Mouse (Mus musculus): Measurements from ENCODE around the gene Fam172a. TPM values are rescaled to one million over a fixed set of nuclear protein-coding genes. Genes with fewer than 3 reads are reported as not detected.

Gene Fam172a
- polyA plus RNA-seq, 1 experiment from 2014 or later: 37.8 TPM

GRCm38 (mm10) chr13:77991189-77991886 is 289.5 kb downstream of the Fam172a start:
- Histone ChIP-seq H3K27me3 (ENCODE audit: control insufficient read depth, insufficient read depth, low read length) (no peaks in the 10 kb centered on the region), H3K4me1 (ENCODE audit: control insufficient read depth, insufficient read depth, low read length) (no peaks in the 10 kb centered on the region), H3K27ac (ENCODE audit: low read depth, low read length) (no peak overlapping the region), H3K4me2 (ENCODE audit: low read depth, low read length) (no peak overlapping the region), H3K9ac (replicated peaks; ENCODE audit: low read depth, low read length) (no peak overlapping the region), H3K36me3 (ENCODE audit: control insufficient read depth, insufficient read depth, low read length) (no peaks in the 10 kb centered on the region), H3K4me3 (ENCODE audit: low read depth, low read length) (no peak overlapping the region), H3K9me3 (ENCODE audit: control insufficient read depth, low read length) (no peaks in the 10 kb centered on the region)
- no peak for ATAC-seq (ENCODE audit: low read depth)
- 81% methylated on average over 5 of the region's 5 CpGs for WGBS

DNA sequence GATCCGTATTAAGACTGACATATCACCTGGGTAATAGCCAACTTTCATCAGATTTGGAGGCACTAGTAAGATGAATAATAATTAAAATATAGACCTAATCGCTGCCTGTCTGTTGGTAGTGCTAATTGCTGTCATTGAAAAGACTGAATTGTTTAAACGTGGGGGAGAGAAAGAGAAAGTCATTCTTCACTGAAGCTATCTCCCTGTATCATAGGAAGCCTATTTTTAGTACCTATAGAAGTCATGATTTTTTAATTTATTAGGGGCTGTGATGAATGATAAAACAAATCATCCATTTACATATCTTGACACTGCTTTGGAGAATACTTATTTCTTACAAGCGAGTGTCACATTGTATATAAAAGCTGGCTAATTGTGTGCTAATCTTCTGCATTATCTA is 302.8 kb downstream of the Fam172a start:
- ATAC-seq (ENCODE audit: low read depth): no peak
- WGBS: 63% methylated on average over 4 of the region's 4 CpGs

GRCm38 (mm10) chr13:78005344-78005743 is 303.5 kb downstream of the Fam172a start:
- Histone ChIP-seq H3K4me2 (ENCODE audit: low read depth, low read length) (no peak overlapping the region), H3K36me3 (ENCODE audit: control insufficient read depth, insufficient read depth, low read length) (no peaks in the 10 kb centered on the region), H3K27me3 (ENCODE audit: control insufficient read depth, insufficient read depth, low read length) (no peaks in the 10 kb centered on the region), H3K4me3 (ENCODE audit: low read depth, low read length) (no peak overlapping the region), H3K4me1 (ENCODE audit: control insufficient read depth, insufficient read depth, low read length) (no peaks in the 10 kb centered on the region), H3K9me3 (ENCODE audit: control insufficient read depth, low read length) (no peaks in the 10 kb centered on the region), H3K27ac (ENCODE audit: low read depth, low read length) (no peak overlapping the region), H3K9ac (replicated peaks; ENCODE audit: low read depth, low read length) (no peak overlapping the region)
- 10% methylated on average over 3 of the region's 3 CpGs for WGBS
- ATAC-seq (ENCODE audit: low read depth): no peak; the same call in 1 of the 2 replicates

More for the DNA sequence above, 302.8 kb downstream of the Fam172a start:
- Histone ChIP-seq H3K4me2 (ENCODE audit: low read depth, low read length) (no peak overlapping the region), H3K27me3 (ENCODE audit: control insufficient read depth, insufficient read depth, low read length) (no peaks in the 10 kb centered on the region), H3K9ac (replicated peaks; ENCODE audit: low read depth, low read length) (no peak overlapping the region), H3K27ac (ENCODE audit: low read depth, low read length) (no peak overlapping the region), H3K36me3 (ENCODE audit: control insufficient read depth, insufficient read depth, low read length) (no peaks in the 10 kb centered on the region), H3K4me1 (ENCODE audit: control insufficient read depth, insufficient read depth, low read length) (no peaks in the 10 kb centered on the region), H3K4me3 (ENCODE audit: low read depth, low read length) (no peak overlapping the region), H3K9me3 (ENCODE audit: control insufficient read depth, low read length) (no peaks in the 10 kb centered on the region)

- Histone ChIP-seq H3K36me3 (ENCODE audit: control insufficient read depth, insufficient read depth, low read length) (no peaks in the 10 kb centered on the region), H3K27me3 (ENCODE audit: control insufficient read depth, insufficient read depth, low read length) (no peaks in the 10 kb centered on the region), H3K4me2 (ENCODE audit: low read depth, low read length) (no peak overlapping the region), H3K9ac (replicated peaks; ENCODE audit: low read depth, low read length) (no peak overlapping the region), H3K27ac (ENCODE audit: low read depth, low read length) (no peak overlapping the region), H3K4me3 (ENCODE audit: low read depth, low read length) (no peak overlapping the region), H3K9me3 (ENCODE audit: control insufficient read depth, low read length) (no peaks in the 10 kb centered on the region), H3K4me1 (ENCODE audit: control insufficient read depth, insufficient read depth, low read length) (no peaks in the 10 kb centered on the region)
- 93% methylated on average over 1 of the region's 1 CpGs for WGBS
- no peak for ATAC-seq (ENCODE audit: low read depth)
Observed at GRCm38 (mm10) chr13:78010176-78010575, 308.3 kb downstream of the Fam172a start.

- no peaks in the 10 kb centered on the region for H3K36me3 ChIP-seq (ENCODE audit: control insufficient read depth, insufficient read depth, low read length)
- no peak for ATAC-seq (ENCODE audit: low read depth)
- 51% methylated on average over 15 of the region's 15 CpGs for WGBS
- no peak within 1 kb of the TSS for H3K4me3 ChIP-seq (ENCODE audit: low read depth, low read length)
- no peak within 1 kb of the TSS for H3K9ac ChIP-seq (replicated peaks; ENCODE audit: low read depth, low read length)
- no peaks in the 10 kb centered on the region for H3K9me3 ChIP-seq (ENCODE audit: control insufficient read depth, low read length)
- H3K27me3 ChIP-seq (ENCODE audit: control insufficient read depth, insufficient read depth, low read length): no peaks in the 10 kb centered on the region
- H3K4me1 ChIP-seq (ENCODE audit: control insufficient read depth, insufficient read depth, low read length): no peaks in the 10 kb centered on the region
- H3K4me2 ChIP-seq (ENCODE audit: low read depth, low read length): no peak within 1 kb of the TSS
- no peak within 1 kb of the TSS for H3K27ac ChIP-seq (ENCODE audit: low read depth, low read length)
Observed at GRCm38 (mm10) chr13:78024683-78025294, 323.0 kb downstream of the Fam172a start, which contains the start of gene Pou5f2. Gene Pou5f2 (plus strand): TSS chr13:78024902.

- H3K27ac ChIP-seq (ENCODE audit: low read depth, low read length): no peak overlapping the region
- H3K4me2 ChIP-seq (ENCODE audit: low read depth, low read length): no peak overlapping the region
- no peak overlapping the region for H3K4me3 ChIP-seq (ENCODE audit: low read depth, low read length)
- WGBS: 36% methylated on average over 1 of the region's 1 CpGs
- no peak overlapping the region for H3K9ac ChIP-seq (replicated peaks; ENCODE audit: low read depth, low read length)
- no peaks in the 10 kb centered on the region for H3K36me3 ChIP-seq (ENCODE audit: control insufficient read depth, insufficient read depth, low read length)
- no peaks in the 10 kb centered on the region for H3K9me3 ChIP-seq (ENCODE audit: control insufficient read depth, low read length)
- H3K27me3 ChIP-seq (ENCODE audit: control insufficient read depth, insufficient read depth, low read length): no peaks in the 10 kb centered on the region
- no peaks in the 10 kb centered on the region for H3K4me1 ChIP-seq (ENCODE audit: control insufficient read depth, insufficient read depth, low read length)
- no peak for ATAC-seq (ENCODE audit: low read depth)
Observed at GRCm38 (mm10) chr13:78032821-78033220, 331.0 kb downstream of the Fam172a start.

DNA sequence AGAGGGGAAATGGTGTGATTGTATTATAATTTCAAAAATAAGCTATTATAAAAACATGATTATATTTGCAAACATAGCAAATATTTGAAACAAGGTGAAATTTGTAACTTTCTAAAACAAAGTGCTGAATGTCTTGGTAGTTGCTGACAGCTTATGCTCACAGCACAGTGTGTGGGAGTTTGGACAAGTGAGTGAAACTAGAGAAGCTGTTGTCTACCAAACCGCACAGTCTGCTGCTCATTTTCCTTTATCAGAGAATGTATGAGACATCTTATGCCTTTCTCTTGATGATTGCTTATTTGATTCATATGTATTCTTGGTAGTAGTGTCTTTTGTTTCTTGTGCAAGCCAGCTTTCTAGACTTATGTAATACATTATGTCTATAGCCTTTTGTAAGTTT is 335.4 kb downstream of the Fam172a start:
- no peaks in the 10 kb centered on the region for H3K27me3 ChIP-seq (ENCODE audit: control insufficient read depth, insufficient read depth, low read length)
- H3K4me1 ChIP-seq (ENCODE audit: control insufficient read depth, insufficient read depth, low read length): no peaks in the 10 kb centered on the region
- ATAC-seq (ENCODE audit: low read depth): no peak
- no peak overlapping the region for H3K4me2 ChIP-seq (ENCODE audit: low read depth, low read length)
- WGBS: 86% methylated on average over 1 of the region's 1 CpGs
- H3K9ac ChIP-seq (replicated peaks; ENCODE audit: low read depth, low read length): no peak overlapping the region
- H3K36me3 ChIP-seq (ENCODE audit: control insufficient read depth, insufficient read depth, low read length): no peaks in the 10 kb centered on the region
- no peak overlapping the region for H3K27ac ChIP-seq (ENCODE audit: low read depth, low read length)
- no peaks in the 10 kb centered on the region for H3K9me3 ChIP-seq (ENCODE audit: control insufficient read depth, low read length)
- H3K4me3 ChIP-seq (ENCODE audit: low read depth, low read length): no peak overlapping the region

- H3K4me2 ChIP-seq (ENCODE audit: low read depth, low read length): no peak overlapping the region
- H3K27me3 ChIP-seq (ENCODE audit: control insufficient read depth, insufficient read depth, low read length): no peaks in the 10 kb centered on the region
- no peaks in the 10 kb centered on the region for H3K4me1 ChIP-seq (ENCODE audit: control insufficient read depth, insufficient read depth, low read length)
- WGBS: 70% methylated on average over 6 of the region's 6 CpGs
- no peaks in the 10 kb centered on the region for H3K36me3 ChIP-seq (ENCODE audit: control insufficient read depth, insufficient read depth, low read length)
- H3K4me3 ChIP-seq (ENCODE audit: low read depth, low read length): no peak overlapping the region
- no peak; the same call in 1 of the 2 replicates for ATAC-seq (ENCODE audit: low read depth)
- no peak overlapping the region for H3K27ac ChIP-seq (ENCODE audit: low read depth, low read length)
- no peaks in the 10 kb centered on the region for H3K9me3 ChIP-seq (ENCODE audit: control insufficient read depth, low read length)
- H3K9ac ChIP-seq (replicated peaks; ENCODE audit: low read depth, low read length): no peak overlapping the region
Observed at GRCm38 (mm10) chr13:78043203-78043602, 341.4 kb downstream of the Fam172a start.

- ATAC-seq (ENCODE audit: low read depth): no peak
- Histone ChIP-seq H3K27ac (ENCODE audit: low read depth, low read length) (no peak overlapping the region), H3K4me3 (ENCODE audit: low read depth, low read length) (no peak overlapping the region), H3K4me1 (ENCODE audit: control insufficient read depth, insufficient read depth, low read length) (no peaks in the 10 kb centered on the region), H3K9ac (replicated peaks; ENCODE audit: low read depth, low read length) (no peak overlapping the region), H3K36me3 (ENCODE audit: control insufficient read depth, insufficient read depth, low read length) (no peaks in the 10 kb centered on the region), H3K27me3 (ENCODE audit: control insufficient read depth, insufficient read depth, low read length) (no peaks in the 10 kb centered on the region), H3K9me3 (ENCODE audit: control insufficient read depth, low read length) (no peaks in the 10 kb centered on the region), H3K4me2 (ENCODE audit: low read depth, low read length) (no peak overlapping the region)
- WGBS: 76% methylated on average over 5 of the region's 5 CpGs
Observed at GRCm38 (mm10) chr13:78045116-78045515, 343.3 kb downstream of the Fam172a start.
